Mouse (Mus musculus) limb, embryonic 13.5 days (tissue): ENCODE measurements around the gene Slain1. TPM values are rescaled to one million over a fixed set of nuclear protein-coding genes. Genes with fewer than 3 reads are reported as not detected.

Experiments
- ATAC-seq: fragments of 200-750 bp; cut with Nextera tagmentation; 2 replicates; pipeline ENCODE4 v1.8.0; 2017; ENCODE audit warnings: low read depth, moderate number of reproducible peaks, moderate TSS enrichment; ENCODE audit not compliant: low FRiP score
- H3K27ac ChIP-seq: fragments of 300-500 bp; sonication (generic); 2 replicates; pipeline ENCODE4 v1.5.1; 2015; ENCODE audit warnings: inconsistent platforms, mild to moderate bottlenecking, moderate library complexity
- H3K27me3 ChIP-seq: fragments of 300-500 bp; sonication (generic); 2 replicates; pipeline ENCODE4 v1.6.1; 2015; ENCODE audit warnings: mild to moderate bottlenecking, inconsistent platforms
- H3K36me3 ChIP-seq: fragments of 300-500 bp; sonication (generic); 2 replicates; pipeline ENCODE4 v1.6.1; 2015; ENCODE audit warnings: inconsistent platforms, mild to moderate bottlenecking, moderate library complexity
- H3K4me1 ChIP-seq: fragments of 300-500 bp; sonication (generic); 2 replicates; pipeline ENCODE4 v1.6.1; 2015; ENCODE audit warnings: inconsistent platforms
- H3K4me2 ChIP-seq: fragments of 300-500 bp; sonication (generic); replicated peaks from 2 replicates; pipeline ENCODE4 v1.6.1; 2015; ENCODE audit warnings: inconsistent platforms, mild to moderate bottlenecking, moderate library complexity
- H3K4me3 ChIP-seq: fragments of 300-500 bp; sonication (generic); 2 replicates; pipeline ENCODE4 v1.5.1; 2015; ENCODE audit warnings: moderate library complexity, mild to moderate bottlenecking, inconsistent platforms
- H3K9ac ChIP-seq: fragments of 300-500 bp; sonication (generic); 2 replicates; pipeline ENCODE4 v1.6.1; 2015; ENCODE audit warnings: mild to moderate bottlenecking, inconsistent platforms
- H3K9me3 ChIP-seq: fragments of 300-500 bp; sonication (generic); 2 replicates; pipeline ENCODE4 v1.6.1; 2016; ENCODE audit warnings: inconsistent platforms
- WGBS: fragments of 180-500 bp; shearing (Covaris S2); methylation state at CpG from one replicate; pipeline ENCODE4 v1.1.7; 2015; 5-methylcytosine and 5-hydroxymethylcytosine counted together
- polyA plus RNA-seq: library from polyadenylated mRNA; unstranded; fragments of >200 nt; fragmentation: Nextera tagmentation; extraction: Ambion mirVana; gene quantifications from 2 replicates; pipeline ENCODE4 v1.2.1, GENCODE M21; 2015

Slain1 gene
- polyA plus RNA-seq: 1.5 and 1.6 TPM in 2 replicates

- peaks cover 9% of the 10 kb centered on the region for H3K4me1 ChIP-seq
- ATAC-seq: peak; percentile 97
- H3K4me3 ChIP-seq: peak within 1 kb of the TSS; percentile 72
- peak within 1 kb of the TSS; percentile 70 for H3K9ac ChIP-seq
- H3K4me2 ChIP-seq: peak within 1 kb of the TSS; percentile 99
- H3K36me3 ChIP-seq: no peaks in the 10 kb centered on the region
- peaks cover 21% of the 10 kb centered on the region for H3K27me3 ChIP-seq
- peak within 1 kb of the TSS; percentile 49; the same call in 1 of the 2 replicates for H3K27ac ChIP-seq
- under 1% methylated on average over 32 of the region's 32 CpGs for WGBS
- H3K9me3 ChIP-seq: no peaks in the 10 kb centered on the region
Observed at GRCm38 (mm10) chr14:103649896-103650334, at the start of gene Slain1. Gene Slain1, plus strand, starts transcription at chr14:103650228.

- WGBS: 83% methylated on average over 8 of the region's 8 CpGs
- H3K4me3 ChIP-seq: no peak overlapping the region
- no peak overlapping the region for H3K27ac ChIP-seq
- H3K4me1 ChIP-seq: peaks cover 4% of the 10 kb centered on the region; the same call in 1 of the 2 replicates
- no peaks in the 10 kb centered on the region for H3K9me3 ChIP-seq
- ATAC-seq: no peak
- H3K36me3 ChIP-seq: no peaks in the 10 kb centered on the region
- no peak overlapping the region for H3K4me2 ChIP-seq
- no peak overlapping the region for H3K9ac ChIP-seq
- no peaks in the 10 kb centered on the region for H3K27me3 ChIP-seq
Observed at GRCm38 (mm10) chr14:103608063-103608462, 42.0 kb upstream of the Slain1 start.

- no peaks in the 10 kb centered on the region for H3K9me3 ChIP-seq
- 77% methylated on average over 6 of the region's 6 CpGs for WGBS
- no peaks in the 10 kb centered on the region for H3K36me3 ChIP-seq
- no peak overlapping the region for H3K4me2 ChIP-seq
- H3K4me1 ChIP-seq: no peaks in the 10 kb centered on the region
- no peaks in the 10 kb centered on the region for H3K27me3 ChIP-seq
- no peak overlapping the region for H3K4me3 ChIP-seq
- ATAC-seq: no peak
- H3K9ac ChIP-seq: no peak overlapping the region
- H3K27ac ChIP-seq: no peak overlapping the region
Observed at GRCm38 (mm10) chr14:103613573-103614271, 36.3 kb upstream of the Slain1 start.

- Histone ChIP-seq H3K4me3 (no peak overlapping the region), H3K27me3 (no peaks in the 10 kb centered on the region), H3K36me3 (no peaks in the 10 kb centered on the region), H3K9ac (no peak overlapping the region), H3K27ac (no peak overlapping the region), H3K4me1 (no peaks in the 10 kb centered on the region), H3K9me3 (no peaks in the 10 kb centered on the region), H3K4me2 (no peak overlapping the region)
- no peak for ATAC-seq
- WGBS: 89% methylated on average over 4 of the region's 4 CpGs
Observed at GRCm38 (mm10) chr14:103614272-103614587, 35.8 kb upstream of the Slain1 start.

- no peaks in the 10 kb centered on the region for H3K36me3 ChIP-seq
- no peak overlapping the region for H3K4me3 ChIP-seq
- 96% methylated on average over 4 of the region's 4 CpGs for WGBS
- H3K27me3 ChIP-seq: no peaks in the 10 kb centered on the region
- no peak for ATAC-seq
- no peak overlapping the region for H3K4me2 ChIP-seq
- H3K9me3 ChIP-seq: no peaks in the 10 kb centered on the region
- H3K27ac ChIP-seq: no peak overlapping the region
- no peaks in the 10 kb centered on the region for H3K4me1 ChIP-seq
- H3K9ac ChIP-seq: no peak overlapping the region
Observed at GRCm38 (mm10) chr14:103619756-103620155, 30.3 kb upstream of the Slain1 start.

DNA sequence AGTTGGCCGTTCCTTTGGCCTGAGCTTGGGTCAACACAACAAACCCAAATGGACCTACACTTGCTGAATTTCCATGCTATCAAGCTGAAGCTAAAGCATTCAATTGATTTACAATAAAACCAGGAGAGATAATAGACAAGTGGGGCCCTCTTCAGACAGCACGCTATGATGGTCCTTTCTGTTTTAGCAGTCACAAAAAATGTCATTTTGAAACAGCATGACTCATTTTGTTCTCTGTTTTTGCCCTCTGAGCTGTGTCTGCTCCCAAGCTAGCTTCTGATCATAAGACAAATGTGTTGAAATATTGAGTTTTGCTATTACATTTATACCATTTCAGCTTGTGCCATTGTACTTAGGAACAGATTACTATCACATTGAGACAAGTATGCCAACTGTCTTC lies 28.8 kb upstream of the Slain1 start:
- Histone ChIP-seq H3K36me3 (no peaks in the 10 kb centered on the region), H3K9ac (no peak overlapping the region), H3K4me3 (no peak overlapping the region), H3K4me2 (no peak overlapping the region), H3K4me1 (no peaks in the 10 kb centered on the region), H3K27me3 (no peaks in the 10 kb centered on the region), H3K27ac (no peak overlapping the region), H3K9me3 (no peaks in the 10 kb centered on the region)
- ATAC-seq: no peak
- WGBS: 87% methylated on average over 2 of the region's 2 CpGs

DNA sequence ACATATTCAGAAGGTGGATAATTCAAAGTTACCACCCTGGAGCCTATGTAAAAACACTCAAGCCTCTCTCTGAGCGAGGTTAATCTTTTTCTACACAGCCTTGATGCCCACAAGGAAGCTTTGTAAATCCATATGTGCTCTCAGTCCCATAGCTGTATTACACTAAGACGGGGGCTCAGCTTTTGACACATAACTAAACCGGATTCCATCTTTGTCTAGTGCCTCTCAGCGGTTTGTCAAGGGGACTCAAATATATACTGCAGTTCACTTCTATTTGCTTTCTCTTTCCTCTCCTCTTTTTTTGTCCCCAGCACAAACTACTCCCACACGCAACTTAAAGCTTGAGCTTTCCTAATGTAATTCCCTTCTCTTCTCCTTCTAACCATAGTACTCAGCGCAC lies 23.9 kb upstream of the Slain1 start:
- no peak overlapping the region for H3K4me2 ChIP-seq
- no peak overlapping the region for H3K27ac ChIP-seq
- no peak overlapping the region for H3K9ac ChIP-seq
- H3K36me3 ChIP-seq: no peaks in the 10 kb centered on the region
- H3K4me3 ChIP-seq: no peak overlapping the region
- no peaks in the 10 kb centered on the region for H3K27me3 ChIP-seq
- ATAC-seq: no peak
- no peaks in the 10 kb centered on the region for H3K9me3 ChIP-seq
- WGBS: 93% methylated on average over 6 of the region's 6 CpGs
- H3K4me1 ChIP-seq: no peaks in the 10 kb centered on the region

DNA sequence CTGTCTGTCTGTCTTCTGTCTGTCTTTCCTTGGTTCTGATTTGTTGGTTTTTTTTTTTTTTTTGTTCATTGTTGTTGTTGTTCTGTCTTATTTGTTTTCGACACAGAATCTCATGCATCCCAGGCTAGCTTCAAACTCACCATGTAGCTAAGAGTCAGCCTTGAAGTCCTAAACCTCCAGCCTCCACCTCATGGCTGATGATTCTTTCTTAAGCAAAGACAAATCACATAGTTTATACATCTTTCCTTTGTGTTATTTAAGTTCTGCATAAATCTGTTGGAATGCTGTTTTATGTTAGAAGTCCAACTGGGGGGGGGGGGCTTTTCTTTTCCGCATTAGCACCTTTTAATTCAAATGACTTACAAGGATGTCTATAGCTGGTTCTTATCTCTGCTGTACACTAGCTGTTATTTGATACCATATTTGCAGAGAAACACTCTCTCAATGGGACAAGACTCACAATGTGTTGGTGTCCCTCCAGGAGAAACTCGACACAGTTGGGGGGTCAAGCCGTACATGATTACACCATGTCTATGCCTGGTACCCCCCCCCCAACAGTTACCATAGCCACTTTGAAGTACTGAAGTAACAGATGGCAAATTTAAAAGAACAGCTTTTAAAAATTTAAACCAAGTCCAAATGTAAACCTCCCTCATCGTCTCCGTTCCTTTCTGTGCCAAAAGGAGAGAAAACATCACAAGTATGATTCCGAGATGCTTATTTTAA lies 20.2 kb upstream of the Slain1 start:
- Histone ChIP-seq H3K27ac (no peak overlapping the region), H3K36me3 (no peaks in the 10 kb centered on the region), H3K4me3 (no peak overlapping the region), H3K9me3 (no peaks in the 10 kb centered on the region), H3K4me2 (no peak overlapping the region), H3K9ac (no peak overlapping the region), H3K27me3 (no peaks in the 10 kb centered on the region), H3K4me1 (no peaks in the 10 kb centered on the region)
- no peak for ATAC-seq
- 81% methylated on average over 7 of the region's 7 CpGs for WGBS

DNA sequence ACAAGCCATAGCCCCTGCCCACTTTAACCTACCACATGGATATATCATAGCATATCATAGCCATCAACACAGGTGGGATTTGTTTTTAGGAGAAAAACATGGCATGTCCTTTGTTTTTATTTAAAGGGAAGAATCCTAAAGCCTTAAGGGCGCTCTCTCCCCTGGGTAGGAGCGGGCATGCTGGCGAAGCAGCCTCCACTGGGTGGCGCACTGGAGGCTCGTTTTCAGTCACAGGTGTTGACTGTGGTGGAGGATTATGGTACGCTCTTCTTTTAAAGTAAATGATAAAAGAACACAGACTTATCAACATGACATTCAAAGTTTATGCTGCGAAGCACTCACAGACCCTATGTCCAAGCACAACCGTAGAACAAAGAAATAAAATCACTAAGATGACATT lies 19.5 kb upstream of the Slain1 start:
- no peak overlapping the region for H3K27ac ChIP-seq
- ATAC-seq: no peak
- no peaks in the 10 kb centered on the region for H3K27me3 ChIP-seq
- H3K9me3 ChIP-seq: no peaks in the 10 kb centered on the region
- H3K4me3 ChIP-seq: no peak overlapping the region
- no peaks in the 10 kb centered on the region for H3K4me1 ChIP-seq
- H3K36me3 ChIP-seq: no peaks in the 10 kb centered on the region
- H3K9ac ChIP-seq: no peak overlapping the region
- WGBS: 84% methylated on average over 8 of the region's 8 CpGs
- H3K4me2 ChIP-seq: no peak overlapping the region

GRCm38 (mm10) chr14:103643933-103644332 lies 6.1 kb upstream of the Slain1 start:
- H3K27ac ChIP-seq: no peak overlapping the region
- H3K4me3 ChIP-seq: no peak overlapping the region
- H3K4me2 ChIP-seq: no peak overlapping the region
- ATAC-seq: no peak
- H3K27me3 ChIP-seq: no peaks in the 10 kb centered on the region; the same call in 1 of the 2 replicates
- H3K9me3 ChIP-seq: no peaks in the 10 kb centered on the region
- WGBS: 81% methylated on average over 3 of the region's 3 CpGs
- no peaks in the 10 kb centered on the region for H3K36me3 ChIP-seq
- H3K4me1 ChIP-seq: no peaks in the 10 kb centered on the region
- no peak overlapping the region for H3K9ac ChIP-seq

DNA sequence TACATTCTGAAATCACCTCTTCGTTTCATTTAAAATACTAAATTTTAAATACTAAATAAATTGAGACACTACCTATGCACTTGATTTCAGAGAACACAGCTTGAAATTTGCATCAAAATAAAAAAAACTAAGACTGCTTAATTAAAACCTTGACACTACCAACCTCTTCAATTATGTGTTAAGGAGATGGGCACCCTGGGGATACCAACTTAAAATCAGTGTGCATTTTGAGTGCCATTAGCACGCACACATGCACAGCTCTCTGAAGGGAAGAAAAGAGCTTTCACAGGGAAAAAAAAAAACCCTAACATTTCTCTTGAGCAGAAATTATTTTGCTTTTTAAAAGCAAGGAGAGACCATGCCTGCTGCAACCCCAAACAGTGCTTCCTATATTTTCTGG lies 2.0 kb upstream of the Slain1 start:
- no peaks in the 10 kb centered on the region for H3K9me3 ChIP-seq
- ATAC-seq: no peak
- H3K9ac ChIP-seq: no peak overlapping the region
- 78% methylated on average over 2 of the region's 2 CpGs for WGBS
- H3K4me1 ChIP-seq: peaks cover 9% of the 10 kb centered on the region
- no peak overlapping the region for H3K4me2 ChIP-seq
- H3K27ac ChIP-seq: no peak overlapping the region
- H3K4me3 ChIP-seq: no peak overlapping the region
- peaks cover 21% of the 10 kb centered on the region for H3K27me3 ChIP-seq
- no peaks in the 10 kb centered on the region for H3K36me3 ChIP-seq

DNA sequence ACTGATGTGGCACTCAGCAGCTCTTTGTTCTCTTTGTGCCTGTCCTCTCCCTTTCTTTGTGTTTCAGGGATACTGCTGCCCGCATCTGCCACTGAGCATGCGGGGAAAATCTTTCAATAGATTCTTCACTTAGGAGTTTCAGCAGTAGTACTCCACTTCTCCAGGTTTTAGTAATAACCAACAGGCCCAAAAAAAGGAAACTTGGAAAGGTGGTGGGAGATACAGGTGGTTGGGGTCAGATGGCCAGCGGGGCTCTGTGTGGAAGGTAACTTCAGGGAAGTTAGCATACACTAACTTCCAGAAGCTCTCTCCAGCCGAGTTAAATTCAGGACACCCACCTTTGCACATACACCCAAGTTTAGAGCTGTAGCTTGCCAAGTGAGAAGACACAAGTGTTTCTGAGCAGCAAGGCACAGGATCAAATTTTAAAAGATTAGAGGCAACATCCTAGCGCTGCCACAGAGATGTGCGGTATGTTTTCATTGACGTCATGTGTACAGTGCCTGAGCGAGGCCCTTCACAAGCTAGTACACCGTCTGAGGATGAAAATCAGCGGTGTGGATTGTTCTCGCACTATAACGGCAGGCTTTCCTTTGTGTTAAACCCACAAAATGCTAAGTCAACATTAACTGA lies 1.3 kb upstream of the Slain1 start:
- WGBS: 41% methylated on average over 12 of the region's 12 CpGs
- peaks cover 21% of the 10 kb centered on the region for H3K27me3 ChIP-seq
- H3K9me3 ChIP-seq: no peaks in the 10 kb centered on the region
- no peak overlapping the region for H3K27ac ChIP-seq
- no peaks in the 10 kb centered on the region for H3K36me3 ChIP-seq
- ATAC-seq: no peak
- no peak overlapping the region for H3K4me2 ChIP-seq
- no peak overlapping the region for H3K4me3 ChIP-seq
- peaks cover 9% of the 10 kb centered on the region for H3K4me1 ChIP-seq
- no peak overlapping the region for H3K9ac ChIP-seq
